Mouse (Mus musculus): ENCODE data around the gene Cipc. TPM values are rescaled to one million over a fixed set of nuclear protein-coding genes. Genes with fewer than 3 reads are reported as not detected.

The Cipc gene
- polyA plus RNA-seq (2015; fragmentation: Nextera tagmentation; extraction: Ambion mirVana), result 10.6 TPM in 2 replicates

DNA sequence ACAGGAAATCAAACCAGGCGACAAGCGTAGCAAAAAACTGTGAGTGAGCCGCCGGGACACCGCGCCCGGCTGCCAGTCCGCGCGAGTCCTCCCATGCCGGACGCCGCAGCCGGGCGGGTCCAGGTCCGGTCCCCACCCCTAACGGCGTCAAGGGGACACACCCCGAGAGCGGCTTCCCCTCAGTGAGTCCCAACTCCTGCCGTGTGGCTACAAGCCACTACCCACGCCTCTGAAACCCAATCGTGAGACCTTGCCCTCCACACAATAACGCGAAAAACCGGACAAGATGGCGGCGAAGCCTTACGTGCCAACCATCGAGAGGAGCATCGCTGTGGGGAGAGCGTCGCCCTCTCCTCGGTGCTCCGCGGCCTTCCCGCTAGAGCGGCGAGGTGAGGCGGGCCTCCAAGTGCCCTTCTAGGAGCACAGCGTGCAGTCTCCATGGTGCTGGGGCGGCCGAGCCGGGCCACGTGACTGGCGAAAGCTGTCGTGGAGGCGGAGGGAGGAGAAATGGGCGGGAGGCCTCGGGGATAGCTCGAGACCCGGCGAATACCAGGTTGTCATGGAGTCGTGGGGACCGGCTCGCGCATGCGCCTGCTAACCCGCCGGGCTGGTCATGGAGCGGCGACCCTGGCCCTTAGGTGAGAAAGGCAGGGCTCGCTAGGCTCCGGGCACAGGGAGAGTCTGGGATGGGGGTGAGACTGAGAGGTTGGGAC lies at the start of gene Cipc:
TSS of gene Cipc (plus strand) at position 182 of the 713 bp plus-strand sequence.
- peak within 1 kb of the TSS; percentile 63 for H3K4me3 ChIP-seq (replicated peaks)
- under 1% methylated on average over 64 of the region's 64 CpGs for WGBS
- no peaks in the 10 kb centered on the region for H3K9me3 ChIP-seq
- H3K9ac ChIP-seq, result peak within 1 kb of the TSS; percentile 86
- peak within 1 kb of the TSS; percentile 89 for H3K4me2 ChIP-seq (replicated peaks)
- ATAC-seq, result peak; percentile 98
- H3K27ac ChIP-seq, result peak within 1 kb of the TSS; percentile 99
- H3K27me3 ChIP-seq (replicated peaks), result no peaks in the 10 kb centered on the region
- no peaks in the 10 kb centered on the region for H3K36me3 ChIP-seq
- peaks cover 21% of the 10 kb centered on the region for H3K4me1 ChIP-seq (replicated peaks)

DNA sequence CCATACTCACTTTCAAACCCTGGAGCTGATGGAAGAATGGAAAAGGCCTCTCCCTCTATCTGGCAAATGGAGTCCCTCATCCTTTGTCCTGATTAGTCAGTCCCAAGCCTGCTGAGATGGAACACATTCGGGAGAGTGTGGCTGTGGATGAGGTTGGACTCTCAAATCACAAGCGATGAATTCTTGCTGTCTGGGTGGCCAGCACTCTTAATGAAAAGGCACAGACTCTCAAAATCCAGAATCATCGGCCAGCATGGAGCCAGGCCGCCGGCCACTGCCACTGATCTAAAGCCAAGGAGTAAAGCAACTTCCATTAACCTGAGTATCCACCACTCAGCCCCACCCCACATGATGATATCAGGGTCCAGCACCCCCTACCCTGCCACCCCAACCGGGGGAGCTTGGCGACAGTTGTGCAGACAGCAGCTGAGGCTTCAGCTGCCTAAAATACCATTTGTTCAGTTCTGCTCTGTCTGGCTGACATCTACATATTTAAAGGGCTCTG lies 49.0 kb upstream of the Cipc start:
- WGBS, result 63% methylated on average over 7 of the region's 7 CpGs
- Histone ChIP-seq H3K27me3 (replicated peaks) (no peaks in the 10 kb centered on the region), H3K4me1 (replicated peaks) (peaks cover 66% of the 10 kb centered on the region), H3K9me3 (no peaks in the 10 kb centered on the region), H3K36me3 (no peaks in the 10 kb centered on the region), H3K27ac (peak overlapping the region; percentile 99), H3K4me3 (replicated peaks) (no peak overlapping the region), H3K9ac (no peak overlapping the region), H3K4me2 (replicated peaks) (0 out of 2 replicates have a peak overlapping the region, but pooled peaks have one; percentile 0)
- ATAC-seq, result no peak

DNA sequence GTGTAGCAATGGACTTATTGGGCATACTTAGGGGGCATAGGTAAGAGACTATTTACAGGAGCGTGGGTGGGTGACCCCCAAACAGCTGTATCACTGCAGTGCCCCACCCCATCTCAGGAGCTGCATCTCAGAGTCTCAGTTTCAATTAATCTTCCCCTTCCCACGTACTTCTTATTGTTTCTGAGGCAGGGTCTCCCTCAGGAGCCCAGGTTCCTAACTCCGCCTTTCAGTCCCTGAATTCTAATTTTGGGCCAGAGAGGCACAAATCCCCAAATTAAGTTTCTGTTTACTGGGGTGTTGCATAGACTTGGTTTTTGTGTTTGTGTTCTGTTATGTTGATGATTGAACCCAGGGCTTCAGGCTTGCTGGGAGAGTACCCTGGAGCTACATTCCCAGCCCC lies 48.4 kb upstream of the Cipc start:
- no peaks in the 10 kb centered on the region for H3K36me3 ChIP-seq
- H3K9ac ChIP-seq, result no peak overlapping the region
- peaks cover 60% of the 10 kb centered on the region for H3K4me1 ChIP-seq (replicated peaks)
- peak overlapping the region; percentile 99; the same call in 1 of the 2 replicates for H3K27ac ChIP-seq
- 0 out of 2 replicates have a peak overlapping the region, but pooled peaks have one; percentile 0 for H3K4me2 ChIP-seq (replicated peaks)
- no peaks in the 10 kb centered on the region for H3K9me3 ChIP-seq
- no peaks in the 10 kb centered on the region for H3K27me3 ChIP-seq (replicated peaks)
- 67% methylated on average over 3 of the region's 3 CpGs for WGBS
- no peak for ATAC-seq
- no peak overlapping the region for H3K4me3 ChIP-seq (replicated peaks)

DNA sequence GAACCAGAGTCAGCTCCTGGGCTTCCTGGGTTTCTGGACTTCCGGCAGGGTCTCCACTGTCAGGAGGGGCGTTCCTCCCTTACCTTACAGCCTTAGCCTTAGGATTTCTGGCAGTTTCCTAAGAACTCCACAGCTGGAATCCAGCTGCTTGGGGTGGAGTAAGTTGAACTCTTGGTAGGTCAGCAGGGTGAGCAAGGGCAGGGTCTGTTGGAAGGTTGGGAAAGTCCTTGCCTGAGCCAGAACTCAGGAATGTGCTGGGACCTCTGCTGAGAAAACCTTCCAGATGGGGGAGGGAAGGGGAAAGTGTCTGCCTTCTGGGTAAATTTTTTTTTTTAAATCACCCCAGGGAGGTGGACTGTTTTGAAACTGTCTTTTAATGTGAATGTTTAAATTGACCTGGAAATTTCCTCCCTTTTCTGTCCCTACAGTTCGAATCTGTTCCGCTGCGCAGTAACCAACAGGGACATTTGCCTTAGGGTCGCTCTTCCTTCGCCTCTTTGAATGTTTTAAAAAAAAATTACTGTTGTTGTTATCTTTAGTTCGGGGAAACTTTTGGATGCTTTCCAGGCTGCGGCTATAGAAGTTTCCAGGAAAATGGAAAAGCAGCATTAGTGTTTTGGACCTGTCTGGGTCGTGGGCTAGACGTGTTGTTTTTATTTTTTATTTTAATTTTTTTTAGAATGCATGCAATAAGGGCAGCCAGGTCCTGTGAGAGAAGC lies 47.2 kb upstream of the Cipc start:
- Histone ChIP-seq H3K27me3 (replicated peaks) (no peaks in the 10 kb centered on the region), H3K4me2 (replicated peaks) (peak overlapping the region; percentile 22; the same call in 1 of the 2 replicates), H3K9me3 (no peaks in the 10 kb centered on the region), H3K9ac (no peak overlapping the region), H3K36me3 (no peaks in the 10 kb centered on the region), H3K4me1 (replicated peaks) (peaks cover 56% of the 10 kb centered on the region), H3K27ac (peak overlapping the region; percentile 79), H3K4me3 (replicated peaks) (no peak overlapping the region)
- 32% methylated on average over 11 of the region's 11 CpGs for WGBS
- ATAC-seq, result no peak

DNA sequence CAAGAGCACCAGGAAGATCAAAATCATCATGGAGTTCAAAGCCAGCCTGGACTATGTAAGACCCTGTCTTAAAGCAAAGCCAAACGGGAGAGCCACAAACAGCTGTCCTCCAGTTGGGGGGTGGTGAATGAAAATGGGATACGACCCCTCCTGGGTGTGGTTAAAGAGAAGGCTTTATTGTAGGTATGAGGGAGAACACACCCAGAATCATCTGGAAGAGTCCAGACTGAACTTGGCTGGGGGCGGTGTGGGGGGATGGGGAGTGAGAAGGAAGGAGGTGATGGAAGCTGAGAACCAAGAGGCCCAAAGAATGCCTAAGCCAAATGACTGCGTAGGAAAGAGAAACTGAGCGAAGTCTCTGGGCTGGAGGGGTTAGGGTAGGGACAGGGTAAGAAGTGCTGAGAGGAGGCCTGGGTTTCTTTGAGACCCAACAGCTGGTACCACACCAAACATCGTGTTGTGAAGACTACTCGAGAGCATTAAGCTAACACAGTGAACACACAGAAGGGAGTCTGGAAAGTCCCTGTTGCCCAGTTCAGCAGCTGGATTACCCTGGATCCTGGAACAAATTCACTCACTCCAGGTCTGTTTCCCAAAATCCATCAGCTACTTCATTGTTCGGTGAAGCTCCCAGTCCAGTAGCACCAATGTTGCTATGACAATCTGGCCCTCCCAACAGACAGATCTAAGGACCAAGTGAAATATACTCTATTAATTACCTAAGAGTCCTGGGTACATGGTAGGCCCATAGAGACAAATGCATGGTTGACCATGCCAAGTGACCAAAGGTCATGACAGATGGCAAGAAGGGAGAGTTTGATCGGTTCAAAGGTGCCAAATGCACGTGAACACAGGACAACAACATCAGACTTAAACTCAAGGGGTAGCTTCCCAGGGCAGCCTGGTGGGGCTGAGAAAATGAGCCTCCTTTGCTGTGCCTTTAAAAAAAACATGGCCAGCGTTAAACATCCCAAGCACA lies 42.7 kb upstream of the Cipc start:
- WGBS, result 72% methylated on average over 11 of the region's 11 CpGs
- Histone ChIP-seq H3K4me3 (replicated peaks) (no peak overlapping the region), H3K27ac (no peak overlapping the region), H3K9me3 (no peaks in the 10 kb centered on the region), H3K9ac (no peak overlapping the region), H3K4me2 (replicated peaks) (no peak overlapping the region), H3K4me1 (replicated peaks) (peaks cover 19% of the 10 kb centered on the region), H3K27me3 (replicated peaks) (no peaks in the 10 kb centered on the region), H3K36me3 (no peaks in the 10 kb centered on the region)
- no peak for ATAC-seq

DNA sequence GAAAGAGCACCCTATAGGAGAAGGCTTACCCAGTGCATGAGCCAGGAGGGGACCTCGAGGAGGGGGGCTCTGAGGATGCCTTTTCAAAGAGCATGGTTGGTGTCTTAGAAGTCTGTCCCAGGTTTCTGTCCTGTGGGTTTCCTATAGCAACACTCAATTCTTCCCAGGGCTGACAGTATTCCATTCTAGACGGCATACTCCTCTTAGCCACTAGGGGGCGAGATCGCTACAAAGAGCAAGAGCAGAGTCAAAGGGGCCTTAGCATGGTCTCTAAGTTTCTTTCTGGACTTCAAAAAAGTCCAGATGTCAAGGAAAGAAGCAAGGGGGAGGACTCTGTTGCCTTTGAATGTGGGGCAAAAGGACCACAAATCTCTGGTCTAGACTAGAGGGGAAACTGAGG lies 41.6 kb upstream of the Cipc start:
- 9% methylated on average over 4 of the region's 4 CpGs for WGBS
- Histone ChIP-seq H3K4me2 (replicated peaks) (no peak overlapping the region), H3K4me3 (replicated peaks) (no peak overlapping the region), H3K4me1 (replicated peaks) (peaks cover 11% of the 10 kb centered on the region), H3K9ac (no peak overlapping the region), H3K36me3 (no peaks in the 10 kb centered on the region), H3K9me3 (no peaks in the 10 kb centered on the region), H3K27me3 (replicated peaks) (no peaks in the 10 kb centered on the region), H3K27ac (no peak overlapping the region)
- ATAC-seq, result no peak

DNA sequence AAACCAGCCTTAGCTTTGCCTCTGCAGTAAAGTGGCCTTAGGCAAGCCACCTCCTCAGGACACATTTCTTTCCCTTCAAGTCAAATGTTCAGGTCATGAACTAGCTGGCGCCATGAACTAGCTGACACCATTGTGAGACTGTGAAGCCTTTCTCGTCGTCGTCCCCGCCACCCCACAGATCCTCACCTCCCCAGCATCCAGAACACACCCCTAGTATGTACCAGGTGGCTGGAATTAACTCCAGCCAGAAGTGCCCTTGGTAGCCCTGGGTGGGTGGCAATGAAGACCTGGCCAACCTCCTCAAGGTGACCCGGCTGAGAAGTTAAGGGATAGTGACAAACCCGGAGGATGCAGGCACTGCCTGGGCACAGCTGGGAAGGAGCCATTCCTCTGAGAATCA lies 41.0 kb upstream of the Cipc start:
- no peak overlapping the region for H3K4me3 ChIP-seq (replicated peaks)
- WGBS, result 67% methylated on average over 7 of the region's 7 CpGs
- no peak overlapping the region for H3K9ac ChIP-seq
- H3K4me1 ChIP-seq (replicated peaks), result 0 out of 2 replicates have a peak, but pooled peaks cover 6% of the 10 kb centered on the region
- ATAC-seq, result peak; percentile 32; the same call in 1 of the 2 replicates
- no peaks in the 10 kb centered on the region for H3K27me3 ChIP-seq (replicated peaks)
- no peaks in the 10 kb centered on the region for H3K9me3 ChIP-seq
- H3K27ac ChIP-seq, result no peak overlapping the region
- H3K36me3 ChIP-seq, result no peaks in the 10 kb centered on the region
- peak overlapping the region; percentile 14; the same call in 1 of the 2 replicates for H3K4me2 ChIP-seq (replicated peaks)

DNA sequence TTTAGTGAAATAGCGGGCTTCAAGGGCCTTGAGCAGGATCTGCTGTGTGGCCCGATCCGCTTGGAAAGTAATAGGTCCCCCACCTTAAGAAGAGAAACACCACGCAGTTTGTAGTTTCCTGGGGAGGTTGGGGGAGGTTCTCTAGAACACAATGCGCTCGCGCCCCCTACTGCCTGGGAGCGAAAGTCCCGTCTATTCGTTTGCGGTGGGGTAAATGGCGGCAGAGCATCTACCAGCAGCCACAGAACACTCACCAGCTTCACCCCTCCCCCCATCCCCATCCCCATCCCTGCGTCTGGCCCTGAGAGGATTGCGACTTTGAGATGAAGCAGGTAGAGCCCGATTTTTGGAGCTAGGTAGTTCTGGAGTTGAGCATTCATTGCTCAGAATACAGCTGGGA lies 40.4 kb upstream of the Cipc start:
- H3K27ac ChIP-seq, result no peak overlapping the region
- no peaks in the 10 kb centered on the region for H3K9me3 ChIP-seq
- no peaks in the 10 kb centered on the region for H3K36me3 ChIP-seq
- H3K4me3 ChIP-seq (replicated peaks), result no peak overlapping the region
- ATAC-seq, result peak; percentile 73
- no peaks in the 10 kb centered on the region for H3K27me3 ChIP-seq (replicated peaks)
- H3K4me1 ChIP-seq (replicated peaks), result 0 out of 2 replicates have a peak, but pooled peaks cover 3% of the 10 kb centered on the region
- peak overlapping the region; percentile 14; the same call in 1 of the 2 replicates for H3K4me2 ChIP-seq (replicated peaks)
- no peak overlapping the region for H3K9ac ChIP-seq
- WGBS, result 3% methylated on average over 15 of the region's 15 CpGs

DNA sequence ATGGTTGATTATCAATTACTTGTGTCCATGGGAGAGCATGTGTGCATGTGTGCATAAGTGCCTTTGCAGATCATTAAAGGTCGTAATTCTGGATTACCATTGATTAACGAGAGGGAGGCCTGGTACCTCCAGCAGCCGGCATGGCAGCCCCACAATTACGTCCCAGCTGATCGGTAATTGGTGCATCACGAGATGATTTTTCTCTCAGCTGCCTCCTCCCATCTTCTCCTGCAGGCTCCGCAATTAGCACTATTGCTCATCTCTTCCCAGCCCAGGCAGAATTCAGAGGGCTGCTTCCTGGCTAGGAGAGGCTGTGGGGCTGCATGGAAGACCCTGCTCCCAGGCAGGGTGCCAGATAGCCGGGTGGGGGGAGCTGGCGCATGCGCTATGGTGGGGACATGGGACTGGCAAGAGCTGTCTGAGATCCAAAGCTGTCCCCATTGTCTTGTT lies 35.3 kb upstream of the Cipc start:
- Histone ChIP-seq H3K4me1 (replicated peaks) (peaks cover 9% of the 10 kb centered on the region; the same call in 1 of the 2 replicates), H3K4me3 (replicated peaks) (no peak overlapping the region), H3K9ac (no peak overlapping the region), H3K36me3 (no peaks in the 10 kb centered on the region), H3K4me2 (replicated peaks) (no peak overlapping the region), H3K9me3 (no peaks in the 10 kb centered on the region), H3K27me3 (replicated peaks) (no peaks in the 10 kb centered on the region), H3K27ac (peak overlapping the region; percentile 10; the same call in 1 of the 2 replicates)
- ATAC-seq, result peak; percentile 55
- 54% methylated on average over 10 of the region's 10 CpGs for WGBS

DNA sequence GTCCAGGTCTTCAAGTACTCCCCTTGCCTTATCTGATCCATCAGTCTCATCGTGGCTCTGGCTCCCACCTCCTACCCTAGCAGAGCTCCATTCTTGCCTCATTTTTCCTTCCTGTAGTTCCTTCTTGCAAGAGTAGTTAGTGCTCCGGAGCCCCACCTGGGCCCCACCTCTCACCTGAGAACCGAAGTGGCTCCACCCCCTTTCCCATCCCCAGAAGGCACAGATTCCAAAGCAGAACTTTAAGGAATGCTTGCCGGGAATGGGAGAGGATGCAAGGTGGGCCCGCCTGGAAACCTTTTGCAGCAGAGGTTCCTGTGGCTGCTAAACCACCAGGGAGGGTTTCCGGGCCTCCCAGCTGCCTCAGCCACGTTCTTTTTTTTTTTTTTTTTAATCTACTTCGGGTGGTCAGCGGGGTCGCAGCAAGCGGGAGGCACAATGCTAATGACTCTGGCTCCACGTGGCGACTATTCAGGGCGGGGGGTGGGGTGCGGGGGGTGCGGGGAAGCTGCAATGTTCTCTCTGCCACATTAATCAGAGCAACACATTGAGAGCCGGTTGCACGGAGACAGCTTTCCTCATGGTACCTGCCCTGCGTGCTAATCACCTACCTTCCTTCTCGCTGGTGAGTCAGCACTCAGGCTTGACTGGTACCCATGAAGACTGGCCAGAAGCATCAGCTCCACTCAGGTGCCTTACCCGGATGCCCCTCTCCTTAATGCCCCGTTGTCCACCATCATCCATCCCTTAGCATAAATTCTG lies 34.3 kb upstream of the Cipc start:
- peak; percentile 54; the same call in 1 of the 2 replicates for ATAC-seq
- H3K9me3 ChIP-seq, result no peaks in the 10 kb centered on the region
- no peak overlapping the region for H3K4me3 ChIP-seq (replicated peaks)
- peak overlapping the region; percentile 17 for H3K4me2 ChIP-seq (replicated peaks)
- H3K4me1 ChIP-seq (replicated peaks), result peaks cover 9% of the 10 kb centered on the region; the same call in 1 of the 2 replicates
- H3K36me3 ChIP-seq, result no peaks in the 10 kb centered on the region
- H3K27ac ChIP-seq, result peak overlapping the region; percentile 10
- H3K9ac ChIP-seq, result no peak overlapping the region
- 7% methylated on average over 22 of the region's 22 CpGs for WGBS
- H3K27me3 ChIP-seq (replicated peaks), result no peaks in the 10 kb centered on the region

DNA sequence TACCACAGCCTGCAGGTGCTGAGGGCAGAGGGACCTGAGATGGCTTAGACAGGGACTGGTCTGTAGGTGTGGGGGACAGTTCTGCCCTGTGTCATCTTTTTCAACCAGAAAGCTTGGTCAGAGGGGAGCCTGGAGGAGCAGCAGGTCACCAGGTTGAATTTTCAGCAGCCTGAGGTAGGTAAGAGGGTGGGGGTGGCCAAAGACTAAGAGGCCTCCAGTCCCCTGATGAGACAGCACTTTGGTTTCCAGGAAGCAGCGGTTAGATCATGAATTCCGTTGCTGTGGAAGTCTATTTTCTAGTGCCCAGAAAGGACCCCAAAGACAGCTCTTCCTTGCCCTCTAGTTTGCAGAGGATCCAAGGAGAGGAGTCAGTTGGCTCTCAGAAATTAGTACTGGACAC lies 32.5 kb upstream of the Cipc start:
- no peak overlapping the region for H3K9ac ChIP-seq
- H3K4me3 ChIP-seq (replicated peaks), result no peak overlapping the region
- no peaks in the 10 kb centered on the region for H3K36me3 ChIP-seq
- no peaks in the 10 kb centered on the region for H3K27me3 ChIP-seq (replicated peaks)
- H3K27ac ChIP-seq, result no peak overlapping the region
- no peaks in the 10 kb centered on the region for H3K9me3 ChIP-seq
- no peak overlapping the region for H3K4me2 ChIP-seq (replicated peaks)
- ATAC-seq, result no peak
- WGBS, result 71% methylated on average over 2 of the region's 2 CpGs
- H3K4me1 ChIP-seq (replicated peaks), result peaks cover 22% of the 10 kb centered on the region
